Comparison of ENCODE assay signal across 9 mouse cellular contexts in genomic region chr4:151044944-151045570, GRCm38 (mm10). TPM values are rescaled to one million over a fixed set of nuclear protein-coding genes. Genes with fewer than 3 reads are reported as not detected.
DNase-seq lines count a peak whose midpoint lies in the region; ATAC-seq and TF ChIP-seq lines count a peak whose summit lies in the region.
"Had no signal": no experiment of that assay in that cellular context is flagged by ENCODE, and none has a peak within 500 bp of the region (broad histone marks: within the 10 kb centered on the region; RNA-seq: fewer than 3 reads in every experiment).

No protein-coding gene starts in this region.

- peaks cover 7% of the 10 kb centered on the region for H3K4me1 ChIP-seq in thymus, adult 2 months (replicated peaks; ENCODE audit: control insufficient read depth, insufficient read depth, low read length)
- H3K4me1 ChIP-seq in hindbrain, embryonic 15.5 days (replicated peaks), result peaks cover 17% of the 10 kb centered on the region
- H3K4me1 ChIP-seq in liver, embryonic 15.5 days (replicated peaks), result peaks cover 25% of the 10 kb centered on the region

- 0 out of 2 replicates have a peak, but pooled peaks have one; percentile 5 for TF ChIP-seq POLR2A in thymus, adult 2 months (IDR thresholded peaks at IDR 0.05; ENCODE audit: control insufficient read depth, extremely low read depth, insufficient read depth, low read length, poor library complexity)

- peak overlapping the region; percentile 97 for H3K27ac ChIP-seq in gastrocnemius, adult 2 months
- no peak overlapping the region for H3K27ac ChIP-seq in thymus, adult 2 months (ENCODE audit: control insufficient read depth, insufficient read depth, low read length)
- 0 out of 2 replicates have a peak overlapping the region, but pooled peaks have one; percentile 2 for H3K27ac ChIP-seq in hindbrain, embryonic 15.5 days (replicated peaks)
- peak overlapping the region; percentile 70 for H3K27ac ChIP-seq in liver, embryonic 15.5 days (replicated peaks)

- peaks cover 6% of the 10 kb centered on the region; the same call in 1 of the 2 replicates for H3K27me3 ChIP-seq in thymus, adult 2 months (ENCODE audit: control insufficient read depth, insufficient read depth, low read length)
- no peaks in the 10 kb centered on the region; the same call in 1 of the 2 replicates for H3K27me3 ChIP-seq in hindbrain, embryonic 15.5 days
- H3K27me3 ChIP-seq in liver, embryonic 15.5 days, result no peaks in the 10 kb centered on the region

- intact Hi-C loops in gastrocnemius, adult 2 months (cut with DNase I), result no loop called here
- intact Hi-C loops in gastrocnemius, postnatal 14 days (cut with DNase I; ENCODE audit: low total_unique reads), result no loop called here

- 6% methylated on average over 21 of the region's 21 CpGs for WGBS in thymus, adult 2 months
- WGBS in hindbrain, embryonic 15.5 days, result 5% methylated on average over 21 of the region's 21 CpGs
- WGBS in liver, embryonic 15.5 days (ENCODE audit: insufficient replicate concordance), result 5% methylated on average over 21 of the region's 21 CpGs

- DNase-seq in gastrocnemius, adult 2 months, result no peak
- no peak for DNase-seq in gastrocnemius, postnatal 25 days
- no peak for DNase-seq in thymus, adult 2 months
- no peak for DNase-seq in thymus, postnatal 10 days (ENCODE audit: low spot score in 2 of 2)
- no peak for DNase-seq in gastrocnemius, postnatal 14 days
- no peak for DNase-seq in retina, embryonic 14.5 days (ENCODE audit: low spot score)

- ATAC-seq in hindbrain, embryonic 15.5 days (ENCODE audit: low FRiP score, low read depth), result no peak
- no peak for ATAC-seq in liver, embryonic 15.5 days (ENCODE audit: insufficient read depth)

- peaks cover 4% of the 10 kb centered on the region; the same call in 1 of the 2 replicates for H3K36me3 ChIP-seq in thymus, adult 2 months (ENCODE audit: control insufficient read depth, insufficient read depth, low read length)
- peaks cover 25% of the 10 kb centered on the region for H3K36me3 ChIP-seq in hindbrain, embryonic 15.5 days
- peaks cover 29% of the 10 kb centered on the region for H3K36me3 ChIP-seq in liver, embryonic 15.5 days (replicated peaks)

- peak overlapping the region; percentile 84 for H3K4me3 ChIP-seq in gastrocnemius, adult 2 months
- H3K4me3 ChIP-seq in thymus, adult 2 months (ENCODE audit: control insufficient read depth, insufficient read depth, low read length), result peak overlapping the region; percentile 54
- peak overlapping the region; percentile 72 for H3K4me3 ChIP-seq in hindbrain, embryonic 15.5 days
- H3K4me3 ChIP-seq in liver, embryonic 15.5 days (replicated peaks), result peak overlapping the region; percentile 69

- no peaks in the 10 kb centered on the region for H3K9me3 ChIP-seq in hindbrain, embryonic 15.5 days
- H3K9me3 ChIP-seq in liver, embryonic 15.5 days (replicated peaks), result no peaks in the 10 kb centered on the region

- TF ChIP-seq CTCF in gastrocnemius, adult 2 months (IDR thresholded peaks at IDR 0.05), result no peak
- TF ChIP-seq CTCF in thymus, adult 2 months (IDR thresholded peaks at IDR 0.05; ENCODE audit: borderline replicate concordance, control insufficient read depth, extremely low read depth, insufficient read depth, low read length, poor library complexity), result no peak

- H3K4me2 ChIP-seq in hindbrain, embryonic 15.5 days, result peak overlapping the region; percentile 97
- H3K4me2 ChIP-seq in liver, embryonic 15.5 days, result peak overlapping the region; percentile 97

- peak overlapping the region; percentile 36 for H3K9ac ChIP-seq in hindbrain, embryonic 15.5 days
- H3K9ac ChIP-seq in liver, embryonic 15.5 days, result peak overlapping the region; percentile 67

RNA-seq across cellular contexts. Expression of gene Per3, which starts 0.6 kb away (rescaled TPM):
- 1 to 10 TPM; 3.6 to 9.3 TPM for total RNA-seq in gastrocnemius, adult 2 months (2021)
- total RNA-seq in gastrocnemius, postnatal 25 days (2021), result 10 to 100 TPM in 1 of 2 experiments, 1 to 10 TPM in 1; 3.8 to 16.2 TPM
- 5.0 and 5.4 TPM in 2 replicates for polyA plus RNA-seq in thymus, adult 2 months (2012; rRNA removed)
- polyA plus RNA-seq in hindbrain, embryonic 15.5 days (2015; fragmentation: Nextera tagmentation; extraction: Ambion mirVana), result 4.2 and 4.6 TPM in 2 replicates
- 2.7 and 2.9 TPM in 2 replicates for polyA plus RNA-seq in liver, embryonic 15.5 days (2015; fragmentation: Nextera tagmentation; extraction: Ambion mirVana)
- 1 to 10 TPM; 8.2 to 8.8 TPM for total RNA-seq in gastrocnemius, postnatal 14 days (2021)

RNA-seq across cellular contexts. Expression of gene Vamp3, which starts 12.7 kb away (rescaled TPM):
- total RNA-seq in gastrocnemius, adult 2 months (2021), result 10 to 100 TPM; 53.8 to 56.3 TPM
- 10 to 100 TPM; 49.0 to 54.0 TPM for total RNA-seq in gastrocnemius, postnatal 25 days (2021)
- 27.2 and 30.9 TPM in 2 replicates for polyA plus RNA-seq in thymus, adult 2 months (2012; rRNA removed)
- 51.9 and 55.3 TPM in 2 replicates for polyA plus RNA-seq in hindbrain, embryonic 15.5 days (2015; fragmentation: Nextera tagmentation; extraction: Ambion mirVana)
- 34.1 and 35.1 TPM in 2 replicates for polyA plus RNA-seq in liver, embryonic 15.5 days (2015; fragmentation: Nextera tagmentation; extraction: Ambion mirVana)
- 10 to 100 TPM; 51.0 to 54.1 TPM for total RNA-seq in gastrocnemius, postnatal 14 days (2021)

RNA-seq across cellular contexts. Expression of gene Gm13090, which starts 44.3 kb away (rescaled TPM):
- not detected for total RNA-seq in gastrocnemius, adult 2 months (2021)
- not detected for total RNA-seq in gastrocnemius, postnatal 25 days (2021)
- polyA plus RNA-seq in thymus, adult 2 months (2012; rRNA removed), result not detected in 2 replicates
- not detected in 2 replicates for polyA plus RNA-seq in hindbrain, embryonic 15.5 days (2015; fragmentation: Nextera tagmentation; extraction: Ambion mirVana)
- polyA plus RNA-seq in liver, embryonic 15.5 days (2015; fragmentation: Nextera tagmentation; extraction: Ambion mirVana), result not detected in 2 replicates
- not detected for total RNA-seq in gastrocnemius, postnatal 14 days (2021)
- total RNA-seq: hematopoietic stem cell, adult 5-6 weeks had no signal

RNA-seq across cellular contexts. Expression of gene Uts2, which starts 48.2 kb away (rescaled TPM):
- not detected for total RNA-seq in gastrocnemius, adult 2 months (2021)
- total RNA-seq in gastrocnemius, postnatal 25 days (2021), result not detected
- 0.32 TPM in 1 of 2 replicates, not detected in the other for polyA plus RNA-seq in thymus, adult 2 months (2012; rRNA removed)
- 0.41 TPM in 1 of 2 replicates, not detected in the other for polyA plus RNA-seq in hindbrain, embryonic 15.5 days (2015; fragmentation: Nextera tagmentation; extraction: Ambion mirVana)
- not detected in 2 replicates for polyA plus RNA-seq in liver, embryonic 15.5 days (2015; fragmentation: Nextera tagmentation; extraction: Ambion mirVana)
- total RNA-seq in gastrocnemius, postnatal 14 days (2021), result not detected
- total RNA-seq: hematopoietic stem cell, adult 5-6 weeks had no signal
